Mouse (Mus musculus) MEL (cell line): ENCODE measurements at regions not wholly inside any gene's neighbourhood (a gene's known extent, or its start where the extent isn't known, plus 50 kb on each side); places are given as distances from the start of the nearest gene placed in this dataset.

Experiments used
- DNase-seq: peaks from one replicate; pipeline ENCODE4 v3.0.0; 2011; ENCODE audit warnings: low read depth, low spot score
- H3K27ac ChIP-seq: 2 replicates; pipeline ENCODE4 v1.5.1; 2012; ENCODE audit warnings: low read depth, mild to moderate bottlenecking, control low read depth, low read length, moderate library complexity; ENCODE audit not compliant: control insufficient read depth
- H3K27me3 ChIP-seq, 2 experiments: fragments of 150-350 bp in 1 of 2; sonication (generic) in 1 of 2; 2 replicates each; pipeline ENCODE4 v1.6.1; 2012; ENCODE audit warnings: low read length in 2 of 2, mild to moderate bottlenecking in 2 of 2, improper control_type of control experiment in 1 of 2, moderate library complexity in 1 of 2; ENCODE audit not compliant: insufficient read depth in 2 of 2, control insufficient read depth in 1 of 2
- H3K36me3 ChIP-seq, 2 experiments: 2 replicates each; pipeline ENCODE4 v1.6.1; 2012 to 2014; ENCODE audit warnings: low read length in 2 of 2, improper control_type of control experiment in 1 of 2, inconsistent platforms in 1 of 2, mild to moderate bottlenecking in 1 of 2; ENCODE audit not compliant: insufficient read depth in 2 of 2, control insufficient read depth in 1 of 2
- H3K4me1 ChIP-seq, 2 experiments: fragments of 150-350 bp in 1 of 2; sonication (generic) in 1 of 2; 2 replicates each; pipeline ENCODE4 v1.6.1; 2012; ENCODE audit warnings: low read length in 2 of 2, improper control_type of control experiment in 1 of 2, mild to moderate bottlenecking in 1 of 2; ENCODE audit not compliant: insufficient read depth in 2 of 2, control insufficient read depth in 1 of 2
- H3K4me3 ChIP-seq, 2 experiments: fragments of 150-350 bp in 1 of 2; sonication (generic) in 1 of 2; 2 replicates each; pipeline ENCODE4 v1.5.1; 2012; ENCODE audit warnings: low read depth in 2 of 2, low read length in 2 of 2, mild to moderate bottlenecking in 2 of 2, moderate library complexity in 2 of 2, control low read depth in 1 of 2, improper control_type of control experiment in 1 of 2; ENCODE audit not compliant: control insufficient read depth in 1 of 2, insufficient read depth in 1 of 2
- H3K79me2 ChIP-seq: 2 replicates; pipeline ENCODE4 v1.6.1; 2012; ENCODE audit warnings: mild to moderate bottlenecking, low read length, moderate library complexity; ENCODE audit not compliant: control insufficient read depth, poor library complexity, insufficient read depth
- H3K9ac ChIP-seq: 2 replicates; pipeline ENCODE4 v1.6.1; 2012; ENCODE audit warnings: low read depth, mild to moderate bottlenecking, control low read depth, low read length, moderate library complexity; ENCODE audit not compliant: control insufficient read depth, poor library complexity, severe bottlenecking
- H3K9me3 ChIP-seq: fragments of 150-350 bp; sonication (generic); replicated peaks from 2 replicates; pipeline ENCODE4 v1.6.1; 2012; ENCODE audit warnings: mild to moderate bottlenecking, low read length, improper control_type of control experiment, moderate library complexity; ENCODE audit not compliant: insufficient read depth
- BHLHE40 ChIP-seq: IDR thresholded peaks from 2 replicates; pipeline ENCODE4 v1.6.1; 2012; ENCODE audit warnings: low read depth, mild to moderate bottlenecking, inconsistent platforms, low read length, improper control_type of control experiment, borderline replicate concordance
- CTCF ChIP-seq, 3 experiments: IDR thresholded peaks in 2 of 3; conservative IDR thresholded peaks in 1 of 3; 2 replicates each; pipeline ENCODE4 v1.5.1; 2011 to 2012; ENCODE audit warnings: low read length in 3 of 3, low read depth in 2 of 3, mild to moderate bottlenecking in 2 of 3, improper control_type of control experiment in 1 of 3, inconsistent platforms in 1 of 3, mixed read lengths in 1 of 3, moderate library complexity in 1 of 3; ENCODE audit not compliant: control insufficient read depth in 1 of 3, insufficient read depth in 1 of 3, poor library complexity in 1 of 3, severe bottlenecking in 1 of 3
- E2F4 ChIP-seq: IDR thresholded peaks from 2 replicates; pipeline ENCODE4 v1.6.1; 2011; ENCODE audit warnings: low read depth, low read length, improper control_type of control experiment, borderline replicate concordance
- EP300 ChIP-seq, 2 experiments: IDR thresholded peaks; 2 replicates each; pipeline ENCODE4 v1.6.1; 2011; ENCODE audit warnings: improper control_type of control experiment in 2 of 2, low read length in 2 of 2, low read depth in 1 of 2, mild to moderate bottlenecking in 1 of 2
- ETS1 ChIP-seq: IDR thresholded peaks from 2 replicates; pipeline ENCODE4 v1.6.1; 2012; ENCODE audit warnings: low read depth, mild to moderate bottlenecking, inconsistent platforms, low read length, improper control_type of control experiment, moderate library complexity
- GATA1 ChIP-seq: IDR thresholded peaks from 2 replicates; pipeline ENCODE4 v1.6.1; 2011; ENCODE audit warnings: low read depth, low read length, improper control_type of control experiment
- HCFC1 ChIP-seq: IDR thresholded peaks from 2 replicates; pipeline ENCODE4 v1.6.1; 2012; ENCODE audit warnings: low read depth, mild to moderate bottlenecking, inconsistent platforms, low read length, improper control_type of control experiment, moderate library complexity
- MAFK ChIP-seq: IDR thresholded peaks from 2 replicates; pipeline ENCODE4 v1.6.1; 2011; ENCODE audit warnings: low read depth, mild to moderate bottlenecking, low read length, improper control_type of control experiment, borderline replicate concordance
- NELFE ChIP-seq: IDR thresholded peaks from 2 replicates; pipeline ENCODE4 v1.6.1; 2011; ENCODE audit warnings: low read depth, low read length, improper control_type of control experiment
- NRF1 ChIP-seq: IDR thresholded peaks from 2 replicates; pipeline ENCODE4 v1.6.1; 2014; ENCODE audit warnings: low read depth, mild to moderate bottlenecking, inconsistent platforms, low read length, improper control_type of control experiment, moderate library complexity; ENCODE audit not compliant: poor library complexity, insufficient read depth, severe bottlenecking
- POLR2AphosphoS5 ChIP-seq: IDR thresholded peaks from 2 replicates; pipeline ENCODE4 v1.6.1; 2012; ENCODE audit warnings: low read depth, borderline replicate concordance, mild to moderate bottlenecking, inconsistent platforms, low read length, moderate library complexity, mixed read lengths
- SIN3A ChIP-seq: IDR thresholded peaks from 2 replicates; pipeline ENCODE4 v1.6.1; 2012; ENCODE audit warnings: low read length, improper control_type of control experiment, inconsistent platforms
- SMC3 ChIP-seq: IDR thresholded peaks from 2 replicates; pipeline ENCODE4 v1.6.1; 2011; ENCODE audit warnings: low read depth, low read length, improper control_type of control experiment
- TAL1 ChIP-seq: IDR thresholded peaks from 2 replicates; pipeline ENCODE4 v1.6.1; 2012; ENCODE audit warnings: mild to moderate bottlenecking, inconsistent platforms, low read length, moderate library complexity, mixed read lengths
- TBP ChIP-seq: IDR thresholded peaks from 2 replicates; pipeline ENCODE4 v1.8.0; 2011; ENCODE audit warnings: low read depth, low read length, improper control_type of control experiment
- UBTF ChIP-seq: IDR thresholded peaks from 2 replicates; pipeline ENCODE4 v1.6.1; 2012; ENCODE audit warnings: low read depth, mild to moderate bottlenecking, inconsistent platforms, low read length, improper control_type of control experiment, moderate library complexity, borderline replicate concordance; ENCODE audit not compliant: insufficient read depth
- ZMIZ1 ChIP-seq: IDR thresholded peaks from 2 replicates; pipeline ENCODE4 v1.6.1; 2012; ENCODE audit warnings: low read depth, mild to moderate bottlenecking, inconsistent platforms, low read length, improper control_type of control experiment, moderate library complexity
- ZNF384 ChIP-seq: IDR thresholded peaks from 2 replicates; pipeline ENCODE4 v1.6.1; 2012; ENCODE audit warnings: low read depth, mild to moderate bottlenecking, inconsistent platforms, low read length, improper control_type of control experiment

DNA sequence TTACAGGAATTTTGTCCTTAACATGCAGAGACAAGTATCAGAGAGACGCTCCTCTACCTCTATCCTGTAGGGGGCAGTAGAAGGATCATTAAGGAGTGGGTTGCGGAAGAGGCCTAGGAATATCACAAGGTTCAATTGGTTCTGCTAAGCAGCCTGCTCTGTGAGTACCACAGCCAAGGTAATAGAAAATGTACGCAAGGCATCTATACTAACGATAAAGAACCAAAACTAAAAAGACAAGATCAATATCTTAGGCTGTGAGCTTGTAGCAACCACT, 469.1 kb downstream of the Plcl1 start:
- Histone ChIP-seq H3K9ac (no peak overlapping the region), H3K4me1 (no peaks in the 10 kb centered on the region), H3K36me3 (no peaks in the 10 kb centered on the region), H3K4me3 (no peak overlapping the region), H3K27ac (no peak overlapping the region), H3K9me3 (no peaks in the 10 kb centered on the region), H3K27me3 (no peaks in the 10 kb centered on the region), H3K79me2 (no peaks in the 10 kb centered on the region)
- TF ChIP-seq SMC3: 0 out of 2 replicates have a peak, but pooled peaks have one; percentile 10
- TF ChIP-seq ZNF384: no peak
- TF ChIP-seq TBP: no peak
- TF ChIP-seq POLR2AphosphoS5: no peak
- no peak for TF ChIP-seq SIN3A
- no peak for TF ChIP-seq UBTF
- TF ChIP-seq MAFK: no peak
- TF ChIP-seq CTCF (IDR thresholded peaks at IDR 0.05 in 2 of 3, conservative IDR thresholded peaks at IDR 0.05 in 1 of 3; ENCODE audit: control insufficient read depth in 1 of 3, insufficient read depth in 1 of 3, low read depth in 2 of 3, low read length in 3 of 3, poor library complexity in 1 of 3, severe bottlenecking in 1 of 3): peak; percentile 10 to 37 (median 32); a peak in 3 of 6 replicates
- no peak for TF ChIP-seq NRF1
- no peak for TF ChIP-seq EP300 (IDR thresholded peaks at IDR 0.05; ENCODE audit: low read depth in 1 of 2, low read length in 2 of 2)
- TF ChIP-seq GATA1: no peak
- no peak for TF ChIP-seq HCFC1
- no peak for TF ChIP-seq BHLHE40
- no peak for TF ChIP-seq ETS1
- TF ChIP-seq TAL1: no peak
- no peak for TF ChIP-seq NELFE
- TF ChIP-seq ZMIZ1: no peak
- peak; percentile 5 for DNase-seq

DNA sequence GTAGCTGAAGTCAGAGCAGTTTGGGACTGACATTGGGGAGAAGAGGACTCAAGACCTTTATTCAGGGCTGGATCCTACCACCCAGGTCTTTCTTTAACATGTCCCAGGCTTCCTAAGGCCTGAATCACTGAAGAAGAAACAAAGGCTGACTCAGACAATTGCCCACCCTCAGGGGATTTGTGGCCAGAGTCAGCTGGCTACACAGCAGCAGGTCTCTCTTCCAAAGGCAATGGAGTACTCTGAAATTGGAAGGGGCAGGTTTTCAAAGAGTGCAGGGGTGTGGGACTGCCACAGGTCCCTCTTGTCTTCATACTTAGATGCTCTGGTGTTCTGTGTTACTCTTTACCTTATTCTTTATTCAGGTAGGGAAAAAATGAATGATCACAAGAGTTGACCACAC, 478.9 kb downstream of the Plcl1 start:
- no peaks in the 10 kb centered on the region for H3K36me3 ChIP-seq
- H3K4me1 ChIP-seq: no peaks in the 10 kb centered on the region
- no peaks in the 10 kb centered on the region for H3K9me3 ChIP-seq
- H3K9ac ChIP-seq: no peak overlapping the region
- no peak for DNase-seq
- no peaks in the 10 kb centered on the region for H3K27me3 ChIP-seq
- no peak overlapping the region for H3K4me3 ChIP-seq
- no peaks in the 10 kb centered on the region for H3K79me2 ChIP-seq
- no peak for TF ChIP-seq NRF1
- no peak for TF ChIP-seq HCFC1
- no peak for TF ChIP-seq MAFK
- TF ChIP-seq E2F4: no peak
- TF ChIP-seq GATA1: no peak
- H3K27ac ChIP-seq: no peak overlapping the region
